Mouse (Mus musculus): Measurements from ENCODE around the gene Ror1. TPM values are rescaled to one million over a fixed set of nuclear protein-coding genes. Genes with fewer than 3 reads are reported as not detected.
A peak's percentile ranks its signal among the peaks of the same experiment; 100 is the strongest.

Ror1 gene
- polyA plus RNA-seq, 1 experiment: not detected

DNA sequence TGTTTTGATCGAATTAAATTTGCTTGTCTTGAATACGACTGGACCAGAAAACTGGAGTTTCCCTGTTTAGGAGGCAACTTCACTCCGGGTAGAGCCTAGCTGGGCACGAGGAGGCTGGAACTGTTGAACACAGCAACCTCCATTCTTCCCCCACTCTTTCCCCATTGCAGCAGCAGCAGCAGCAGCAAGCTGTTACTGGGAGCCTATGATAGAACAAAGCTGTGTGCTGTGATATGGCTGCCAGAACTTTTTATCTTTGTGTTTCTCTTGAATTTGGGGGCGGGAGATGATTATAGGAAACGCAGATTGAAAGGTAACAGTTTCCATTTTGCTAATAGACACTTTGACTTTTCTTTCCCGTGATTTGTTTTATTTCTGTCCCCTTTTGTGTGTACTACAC is 70.2 kb downstream of the Ror1 start:
- H3K4me3 ChIP-seq (ENCODE audit: insufficient read depth, low read depth, low read length): no peak overlapping the region
- peaks cover 3% of the 10 kb centered on the region for H3K4me1 ChIP-seq (ENCODE audit: control insufficient read depth, insufficient read depth, low read length)
- WGBS: 66% methylated on average over 7 of the region's 7 CpGs
- TF ChIP-seq POLR2A (IDR thresholded peaks at IDR 0.05; ENCODE audit: insufficient read depth, low read depth, low read length) (no peak), CTCF (IDR thresholded peaks at IDR 0.05; ENCODE audit: insufficient read depth, low read depth, low read length) (no peak)
- H3K27ac ChIP-seq (ENCODE audit: insufficient read depth, low read depth, low read length): no peak overlapping the region

DNA sequence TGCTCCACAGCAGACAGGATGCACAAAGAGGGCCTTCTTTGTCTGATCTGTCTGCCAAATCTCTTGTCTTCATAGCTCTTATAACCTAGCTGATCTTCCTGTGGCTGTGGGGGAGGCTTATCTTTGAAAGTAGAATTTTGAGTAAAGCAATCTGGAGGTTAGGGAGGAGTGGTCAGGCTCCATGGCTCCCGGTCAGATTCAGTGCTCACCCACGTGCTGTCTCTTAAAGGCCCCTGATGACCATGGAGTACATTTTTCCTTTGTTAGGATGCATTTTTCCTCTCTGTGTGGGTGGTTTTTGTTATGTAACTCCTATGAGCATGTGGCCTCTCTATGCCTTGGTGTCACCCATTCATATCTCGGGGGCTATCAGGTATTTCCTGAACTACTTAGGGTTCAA is 71.3 kb downstream of the Ror1 start:
- Histone ChIP-seq H3K27ac (ENCODE audit: insufficient read depth, low read depth, low read length) (no peak overlapping the region), H3K4me3 (ENCODE audit: insufficient read depth, low read depth, low read length) (no peak overlapping the region), H3K4me1 (ENCODE audit: control insufficient read depth, insufficient read depth, low read length) (peaks cover 3% of the 10 kb centered on the region)
- 82% methylated on average over 3 of the region's 3 CpGs for WGBS
- TF ChIP-seq CTCF (IDR thresholded peaks at IDR 0.05; ENCODE audit: insufficient read depth, low read depth, low read length): no peak
- TF ChIP-seq POLR2A (IDR thresholded peaks at IDR 0.05; ENCODE audit: insufficient read depth, low read depth, low read length): no peak

DNA sequence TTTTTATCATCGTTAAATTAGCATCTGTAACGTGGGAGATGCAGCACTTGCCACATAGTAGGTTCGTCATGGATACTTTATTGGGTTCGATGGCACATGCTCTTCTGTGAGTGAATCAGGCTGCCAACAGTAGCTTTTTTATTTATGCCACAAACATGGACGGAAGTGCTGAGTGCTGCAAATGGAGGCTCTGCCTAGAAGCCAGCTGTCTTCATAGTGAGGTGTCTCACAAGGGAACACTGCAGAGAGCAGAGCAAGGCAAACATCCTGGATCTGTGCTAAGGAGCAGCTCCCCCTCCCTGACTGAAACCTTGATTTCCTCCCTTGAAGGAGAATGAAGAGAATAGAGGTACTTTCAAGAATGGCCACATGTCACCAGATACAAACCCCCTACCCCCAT is 74.1 kb downstream of the Ror1 start:
- Histone ChIP-seq H3K27ac (ENCODE audit: insufficient read depth, low read depth, low read length) (peak overlapping the region; percentile 64), H3K4me1 (ENCODE audit: control insufficient read depth, insufficient read depth, low read length) (peaks cover 3% of the 10 kb centered on the region), H3K4me3 (ENCODE audit: insufficient read depth, low read depth, low read length) (no peak overlapping the region)
- TF ChIP-seq CTCF (IDR thresholded peaks at IDR 0.05; ENCODE audit: insufficient read depth, low read depth, low read length) (no peak), POLR2A (IDR thresholded peaks at IDR 0.05; ENCODE audit: insufficient read depth, low read depth, low read length) (no peak)
- WGBS: 23% methylated on average over 5 of the region's 5 CpGs

DNA sequence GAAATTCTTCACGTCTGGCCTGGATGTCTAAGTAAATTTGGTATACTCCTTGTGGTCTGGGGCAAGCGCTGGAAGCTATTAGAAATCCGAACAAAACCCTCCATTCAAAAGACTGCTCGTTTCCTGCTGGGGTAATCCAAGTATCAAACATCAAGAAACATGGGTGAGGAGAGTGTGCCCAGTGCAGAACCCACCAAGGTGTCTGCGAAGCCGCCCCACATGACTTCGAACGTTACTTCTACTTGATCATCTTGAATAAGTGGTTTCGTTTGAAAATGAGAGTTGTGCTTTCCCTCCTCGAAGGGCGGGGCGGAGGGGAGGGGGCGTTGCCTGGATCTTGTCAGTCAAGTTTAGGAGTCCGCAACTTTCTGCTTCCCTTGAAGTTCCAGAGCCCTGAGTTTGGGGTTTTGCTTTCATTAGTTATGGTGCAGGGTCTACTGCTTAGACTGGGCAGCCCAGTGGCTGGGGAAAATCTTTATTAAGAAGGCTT is 74.6 kb downstream of the Ror1 start:
- TF ChIP-seq CTCF (IDR thresholded peaks at IDR 0.05; ENCODE audit: insufficient read depth, low read depth, low read length): no peak
- no peak for TF ChIP-seq POLR2A (IDR thresholded peaks at IDR 0.05; ENCODE audit: insufficient read depth, low read depth, low read length)
- no peak overlapping the region for H3K4me3 ChIP-seq (ENCODE audit: insufficient read depth, low read depth, low read length)
- H3K27ac ChIP-seq (ENCODE audit: insufficient read depth, low read depth, low read length): peak overlapping the region; percentile 64; the same call in 1 of the 2 replicates
- WGBS: 29% methylated on average over 14 of the region's 14 CpGs
- peaks cover 3% of the 10 kb centered on the region for H3K4me1 ChIP-seq (ENCODE audit: control insufficient read depth, insufficient read depth, low read length)

DNA sequence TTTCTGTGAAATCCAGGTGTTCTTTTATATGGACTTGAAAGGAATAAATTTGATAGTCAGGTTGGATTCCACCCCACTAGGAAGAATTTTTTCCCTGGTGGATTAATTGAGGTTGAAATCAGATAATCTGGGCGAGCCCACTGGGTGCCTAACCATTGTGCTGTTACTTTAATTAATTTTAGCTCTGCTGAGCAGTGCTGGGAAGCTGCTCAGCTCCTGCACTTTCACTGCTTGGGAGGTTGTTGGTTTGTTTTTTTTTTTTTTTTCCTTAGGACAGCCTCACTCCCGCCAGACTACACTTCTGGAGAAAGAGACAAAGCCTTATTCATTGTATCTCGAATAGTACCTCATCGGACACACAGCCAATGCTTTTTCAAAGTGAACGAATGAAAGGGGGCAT is 75.2 kb downstream of the Ror1 start:
- TF ChIP-seq POLR2A (IDR thresholded peaks at IDR 0.05; ENCODE audit: insufficient read depth, low read depth, low read length) (no peak), CTCF (IDR thresholded peaks at IDR 0.05; ENCODE audit: insufficient read depth, low read depth, low read length) (no peak)
- no peak overlapping the region for H3K4me3 ChIP-seq (ENCODE audit: insufficient read depth, low read depth, low read length)
- no peak overlapping the region for H3K27ac ChIP-seq (ENCODE audit: insufficient read depth, low read depth, low read length)
- H3K4me1 ChIP-seq (ENCODE audit: control insufficient read depth, insufficient read depth, low read length): peaks cover 3% of the 10 kb centered on the region
- 56% methylated on average over 5 of the region's 5 CpGs for WGBS

DNA sequence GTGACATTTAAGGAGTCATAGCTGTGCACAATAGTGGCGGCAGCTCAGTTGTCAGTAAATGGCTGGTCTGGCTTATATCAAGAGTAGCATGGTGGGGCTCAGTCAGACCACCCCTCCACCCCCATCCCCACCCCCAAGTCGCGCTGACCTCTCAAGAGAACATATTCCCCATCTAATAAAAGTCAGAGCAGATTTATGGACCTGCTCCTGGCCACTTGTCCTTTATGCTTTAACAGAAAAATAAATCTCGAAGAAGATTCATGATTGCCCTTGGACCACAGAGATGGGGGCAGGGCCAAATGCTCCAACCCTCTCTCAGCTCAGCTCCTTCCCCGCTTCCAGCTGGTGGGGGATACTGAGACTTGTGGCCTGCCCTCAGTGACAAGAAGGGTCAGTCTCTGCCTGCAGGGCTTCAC is 75.9 kb downstream of the Ror1 start:
- H3K27ac ChIP-seq (ENCODE audit: insufficient read depth, low read depth, low read length): no peak overlapping the region
- H3K4me3 ChIP-seq (ENCODE audit: insufficient read depth, low read depth, low read length): no peak overlapping the region
- peaks cover 3% of the 10 kb centered on the region for H3K4me1 ChIP-seq (ENCODE audit: control insufficient read depth, insufficient read depth, low read length)
- TF ChIP-seq CTCF (IDR thresholded peaks at IDR 0.05; ENCODE audit: insufficient read depth, low read depth, low read length) (no peak), POLR2A (IDR thresholded peaks at IDR 0.05; ENCODE audit: insufficient read depth, low read depth, low read length) (no peak)
- WGBS: 82% methylated on average over 5 of the region's 5 CpGs

DNA sequence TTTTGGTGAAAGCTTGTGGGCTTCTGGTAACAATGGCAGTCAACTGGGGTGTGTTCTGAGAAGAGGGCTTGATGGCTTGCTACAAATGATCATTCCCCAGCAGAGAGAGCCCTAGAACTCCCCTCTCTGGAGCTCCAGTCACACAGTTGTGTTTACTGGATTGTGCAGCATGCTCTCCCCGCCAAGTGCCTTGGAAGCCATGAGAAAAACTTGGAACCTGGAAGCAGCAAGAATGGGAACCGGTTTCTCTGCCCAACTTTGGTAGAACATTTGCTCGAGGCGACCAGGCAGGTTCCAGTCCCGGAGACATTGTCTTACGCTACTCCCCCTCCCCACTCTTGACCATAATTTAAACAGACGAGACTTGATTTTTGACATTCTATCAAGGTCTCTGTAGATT is 80.0 kb downstream of the Ror1 start:
- Histone ChIP-seq H3K4me3 (ENCODE audit: insufficient read depth, low read depth, low read length) (no peak overlapping the region), H3K4me1 (ENCODE audit: control insufficient read depth, insufficient read depth, low read length) (no peaks in the 10 kb centered on the region; the same call in 1 of the 2 replicates), H3K27ac (ENCODE audit: insufficient read depth, low read depth, low read length) (no peak overlapping the region)
- TF ChIP-seq CTCF (IDR thresholded peaks at IDR 0.05; ENCODE audit: insufficient read depth, low read depth, low read length): no peak
- no peak for TF ChIP-seq POLR2A (IDR thresholded peaks at IDR 0.05; ENCODE audit: insufficient read depth, low read depth, low read length)
- 86% methylated on average over 7 of the region's 7 CpGs for WGBS

DNA sequence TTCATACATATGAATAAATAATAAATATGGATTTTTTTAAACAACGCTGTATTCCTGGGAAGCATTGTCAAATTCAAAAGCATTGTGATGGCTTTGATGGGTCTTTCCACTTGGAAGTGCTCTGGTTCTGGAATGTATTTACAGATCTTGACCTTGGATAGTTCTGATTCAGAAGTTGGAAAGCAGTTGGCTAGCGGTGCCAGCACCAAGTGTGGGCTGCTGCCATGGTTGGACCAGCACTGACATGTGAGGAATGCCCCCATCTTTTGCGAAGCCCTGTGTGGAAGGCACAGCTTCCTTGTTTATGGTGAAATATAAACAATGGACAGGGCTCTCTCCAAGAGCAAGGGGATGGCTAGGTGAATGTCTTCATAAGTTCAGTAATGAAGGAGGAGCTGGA is 82.7 kb downstream of the Ror1 start:
- no peak overlapping the region for H3K27ac ChIP-seq (ENCODE audit: insufficient read depth, low read depth, low read length)
- 93% methylated on average over 3 of the region's 3 CpGs for WGBS
- H3K4me1 ChIP-seq (ENCODE audit: control insufficient read depth, insufficient read depth, low read length): no peaks in the 10 kb centered on the region
- TF ChIP-seq CTCF (IDR thresholded peaks at IDR 0.05; ENCODE audit: insufficient read depth, low read depth, low read length) (no peak), POLR2A (IDR thresholded peaks at IDR 0.05; ENCODE audit: insufficient read depth, low read depth, low read length) (no peak)
- no peak overlapping the region for H3K4me3 ChIP-seq (ENCODE audit: insufficient read depth, low read depth, low read length)

DNA sequence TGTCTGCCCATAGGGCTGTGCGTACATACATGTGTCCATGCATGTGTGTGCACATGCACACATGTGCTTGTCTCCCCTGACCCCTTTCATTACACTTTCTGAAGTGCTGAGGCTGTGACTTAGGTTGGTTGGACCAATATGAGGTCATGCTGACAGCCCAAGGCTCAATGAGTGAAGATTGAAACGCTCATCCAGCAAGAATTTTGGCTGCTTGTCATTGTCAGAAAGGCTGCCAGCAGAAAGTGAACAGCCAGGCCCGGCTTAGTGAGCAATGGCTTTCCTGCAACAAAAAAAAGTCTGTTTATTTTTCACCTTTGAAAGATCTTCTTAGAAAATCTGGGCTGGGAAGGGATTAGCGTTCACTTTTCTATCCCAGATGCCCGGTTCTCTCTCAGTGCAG is 86.1 kb downstream of the Ror1 start:
- 55% methylated on average over 5 of the region's 5 CpGs for WGBS
- H3K27ac ChIP-seq (ENCODE audit: insufficient read depth, low read depth, low read length): no peak overlapping the region
- no peaks in the 10 kb centered on the region for H3K4me1 ChIP-seq (ENCODE audit: control insufficient read depth, insufficient read depth, low read length)
- no peak for TF ChIP-seq POLR2A (IDR thresholded peaks at IDR 0.05; ENCODE audit: insufficient read depth, low read depth, low read length)
- TF ChIP-seq CTCF (IDR thresholded peaks at IDR 0.05; ENCODE audit: insufficient read depth, low read depth, low read length): no peak
- no peak overlapping the region for H3K4me3 ChIP-seq (ENCODE audit: insufficient read depth, low read depth, low read length)

DNA sequence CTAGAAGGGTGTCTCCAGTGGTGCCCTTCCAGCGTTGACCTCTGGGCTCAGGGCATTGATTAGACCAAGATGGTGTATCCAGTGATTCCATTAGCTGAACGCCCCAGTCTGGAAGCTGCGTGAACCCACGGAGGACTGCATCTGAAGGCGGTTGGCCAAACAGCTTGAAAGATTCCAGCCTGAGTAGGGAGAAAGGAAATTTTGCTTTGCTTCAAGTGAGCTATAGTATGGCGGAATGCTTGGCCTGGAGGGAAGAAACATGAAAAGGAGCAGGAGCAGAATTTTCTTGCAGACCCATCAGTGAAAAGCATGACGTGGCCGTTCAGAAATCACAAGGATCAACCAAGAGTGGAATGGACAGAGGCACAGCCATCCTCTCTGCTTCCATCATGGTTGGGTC is 91.2 kb downstream of the Ror1 start:
- WGBS: 96% methylated on average over 8 of the region's 8 CpGs
- Histone ChIP-seq H3K4me3 (ENCODE audit: insufficient read depth, low read depth, low read length) (no peak overlapping the region), H3K27ac (ENCODE audit: insufficient read depth, low read depth, low read length) (no peak overlapping the region), H3K4me1 (ENCODE audit: control insufficient read depth, insufficient read depth, low read length) (peaks cover 3% of the 10 kb centered on the region; the same call in 1 of the 2 replicates)
- TF ChIP-seq CTCF (IDR thresholded peaks at IDR 0.05; ENCODE audit: insufficient read depth, low read depth, low read length): no peak

Measured in olfactory bulb, adult 2 months (tissue).